Comparison of ENCODE assay signal across 11 mouse cellular contexts in the genomic region with DNA sequence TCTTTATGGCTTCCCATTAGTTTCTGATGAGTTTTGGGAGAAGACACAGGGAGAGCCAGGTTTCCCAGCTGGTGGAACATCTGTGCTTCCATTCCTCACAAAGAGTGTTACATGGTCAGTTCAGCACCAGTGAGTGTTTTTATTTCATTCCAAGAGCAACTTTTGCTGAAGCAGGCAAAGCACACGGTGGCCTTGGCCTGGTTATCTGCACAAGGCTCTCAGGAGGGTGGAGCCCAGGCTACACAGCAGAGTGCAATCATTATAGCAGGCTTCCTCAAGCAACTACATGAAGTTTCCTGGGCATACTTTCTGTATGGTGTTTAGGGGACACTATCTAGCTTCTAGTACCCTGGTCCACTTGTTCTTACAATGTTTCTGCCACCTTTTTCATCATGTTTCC.
"Had no signal": no experiment of that assay in that cellular context is flagged by ENCODE, and none has a peak within 500 bp of the region (broad histone marks: within the 10 kb centered on the region; RNA-seq: fewer than 3 reads in every experiment).

No protein-coding gene starts in this region.

- DNase-seq: kidney, adult 8-10 months; kidney, postnatal 25 days; layer of hippocampus, adult 9-11 months; layer of hippocampus, postnatal 36 days; liver; liver, embryonic 13.5 days; liver, postnatal 0 days; lung, postnatal 14 days; right cerebral cortex, postnatal 4 days; spleen, adult 18-20 months; thymus, postnatal 4 days had no signal
